Mouse (Mus musculus): ENCODE results near the gene Rsu1.

GRCm38 (mm10) chr2:13129859-13130258, 141.4 kb downstream of the Rsu1 start:
- TF ChIP-seq CTCF (IDR thresholded peaks at IDR 0.05; ENCODE audit: extremely low read depth, insufficient read depth, insufficient read length, insufficient replicate concordance) (no peak), POLR2A (IDR thresholded peaks at IDR 0.05; ENCODE audit: low read depth, low read length) (no peak)
